Mouse (Mus musculus) C2C12 (cell line): Measurements from ENCODE around the gene Map3k3.

Experiments used
- CEBPB ChIP-seq: IDR thresholded peaks from one replicate; pipeline ENCODE4 v1.6.1; 2011; ENCODE audit warnings: low read depth, mild to moderate bottlenecking, control low read depth, moderate library complexity
- CTCF ChIP-seq: IDR thresholded peaks from one replicate; pipeline ENCODE4 v1.5.1; 2011; ENCODE audit not compliant: control insufficient read depth, insufficient read depth, insufficient read length
- FOSL1 ChIP-seq: IDR thresholded peaks from one replicate; pipeline ENCODE4 v1.8.0; 2011; ENCODE audit warnings: mild to moderate bottlenecking, low read length; ENCODE audit not compliant: poor library complexity, insufficient read depth, severe bottlenecking
- MAX ChIP-seq: IDR thresholded peaks from one replicate; pipeline ENCODE4 v1.6.1; 2011; ENCODE audit warnings: mild to moderate bottlenecking, control low read depth
- USF1 ChIP-seq: IDR thresholded peaks from one replicate; pipeline ENCODE4 v1.6.1; 2011; ENCODE audit warnings: low read depth, mild to moderate bottlenecking, control low read depth, moderate library complexity

DNA sequence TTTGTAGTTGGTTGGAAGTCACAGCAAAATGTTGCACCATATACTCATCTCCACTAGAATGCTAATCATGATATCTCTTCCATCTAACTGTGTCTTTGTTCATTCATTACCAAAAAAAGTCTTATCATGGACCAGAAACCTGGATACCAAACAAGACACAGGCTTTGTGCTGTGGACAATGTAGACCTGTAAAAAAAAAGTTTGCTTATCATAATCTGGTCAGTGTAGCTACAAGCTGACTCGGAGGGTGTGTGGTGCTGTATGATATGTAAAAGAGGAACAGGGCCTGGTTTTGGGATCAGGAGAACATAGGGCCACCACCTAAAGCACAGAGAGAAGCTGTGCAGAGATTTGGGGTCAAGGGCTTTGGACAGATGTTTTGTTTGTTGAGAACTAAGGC lies 45.1 kb downstream of the Map3k3 start:
- no peak for TF ChIP-seq CTCF
- no peak for TF ChIP-seq USF1
- no peak for TF ChIP-seq MAX
- no peak for TF ChIP-seq CEBPB
- TF ChIP-seq FOSL1 = no peak
